Mouse (Mus musculus) right cerebral cortex, postnatal 36 days (tissue): ENCODE data around the gene Xlr3a.
"Not testable (repeated sequence)": the region's sequence is repeated elsewhere in the genome, so short reads cannot be mapped to it uniquely, and the experiment has no call there.

Experiments
- DNase-seq, 2 experiments: peaks; one replicate each; pipeline ENCODE4 v3.0.0; 2022; ENCODE audit warnings: low spot score in 2 of 2, mixed read lengths in 1 of 2

Gene Xlr3a

GRCm38 (mm10) chrX:73096941-73097508, at the start of gene Xlr3a:
TSS of gene Xlr3a (minus strand) at chrX:73097095.
- DNase-seq = not testable (repeated sequence)

GRCm38 (mm10) chrX:73143218-73143618, 46.3 kb upstream of the Xlr3a start:
- DNase-seq = not testable (repeated sequence)

- not testable (repeated sequence) for DNase-seq
Observed at GRCm38 (mm10) chrX:73122859-73123829, 26.2 kb upstream of the Xlr3a start.

- DNase-seq = not testable (repeated sequence)
Observed at GRCm38 (mm10) chrX:73116747-73117146, 19.9 kb upstream of the Xlr3a start, which contains the start of gene Gm14685. TSS of gene Gm14685 (plus strand) at chrX:73117047.

GRCm38 (mm10) chrX:73082267-73083055, 14.4 kb downstream of the Xlr3a start, which contains the start of gene Xlr4a:
TSS of gene Xlr4a (minus strand) at chrX:73082478.
- DNase-seq = not testable (repeated sequence)

- not testable (repeated sequence) for DNase-seq
Observed at GRCm38 (mm10) chrX:73066765-73067312, 30.1 kb downstream of the Xlr3a start.

- no peak for DNase-seq
Observed at GRCm38 (mm10) chrX:73064415-73064793, 32.5 kb downstream of the Xlr3a start, which contains the start of gene Pnma3. TSS of gene Pnma3 (plus strand) at chrX:73064787.

DNA sequence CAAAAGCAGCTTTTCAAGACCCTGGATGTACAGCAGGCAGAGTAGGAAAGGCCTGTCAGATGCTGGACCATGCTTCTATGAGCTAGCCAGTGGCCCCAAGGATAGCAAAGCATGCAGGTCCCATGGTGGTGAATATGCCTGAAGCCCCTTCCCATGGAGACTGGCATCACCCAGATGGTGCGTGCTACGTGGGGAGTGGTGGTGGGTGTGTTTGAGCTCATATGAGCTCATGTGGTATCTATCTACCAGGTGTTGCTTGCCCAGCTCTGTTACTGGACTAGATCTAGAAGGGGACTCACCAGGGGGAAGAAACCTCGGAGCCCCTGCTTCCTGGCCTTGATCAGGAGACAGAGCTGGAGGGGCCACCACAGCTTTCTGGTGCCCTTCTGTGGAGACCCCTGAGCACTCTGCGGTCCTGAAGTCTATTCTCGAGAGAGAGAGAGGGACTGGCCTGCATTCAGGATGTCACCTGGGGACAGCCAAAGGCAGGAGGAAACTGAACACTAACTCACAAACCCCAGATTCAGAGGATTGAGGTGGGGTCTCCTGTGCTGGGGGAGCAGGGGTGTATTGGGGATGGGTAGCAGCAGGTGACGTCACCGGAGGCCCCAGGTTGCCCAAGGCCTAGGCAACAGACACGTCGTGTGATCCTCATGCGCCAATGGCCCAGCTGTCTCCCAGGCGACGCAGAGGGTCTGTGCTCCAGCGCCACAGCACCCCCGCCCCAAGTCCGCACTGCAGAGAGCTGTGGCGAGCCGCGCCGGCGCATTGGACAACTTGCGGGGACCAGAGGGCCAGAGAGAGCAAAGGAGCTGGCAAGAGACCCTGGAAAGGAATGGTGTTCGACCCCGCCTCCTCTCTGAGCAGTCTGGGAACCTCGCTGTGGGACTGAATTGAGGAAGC, 33.1 kb downstream of the Xlr3a start:
- peak in 1 of 2 experiments; percentile 14 for DNase-seq

- no peak for DNase-seq
Observed at GRCm38 (mm10) chrX:73062323-73062722, 34.6 kb downstream of the Xlr3a start.

- DNase-seq = no peak
Observed at GRCm38 (mm10) chrX:73061528-73061927, 35.4 kb downstream of the Xlr3a start.

DNA sequence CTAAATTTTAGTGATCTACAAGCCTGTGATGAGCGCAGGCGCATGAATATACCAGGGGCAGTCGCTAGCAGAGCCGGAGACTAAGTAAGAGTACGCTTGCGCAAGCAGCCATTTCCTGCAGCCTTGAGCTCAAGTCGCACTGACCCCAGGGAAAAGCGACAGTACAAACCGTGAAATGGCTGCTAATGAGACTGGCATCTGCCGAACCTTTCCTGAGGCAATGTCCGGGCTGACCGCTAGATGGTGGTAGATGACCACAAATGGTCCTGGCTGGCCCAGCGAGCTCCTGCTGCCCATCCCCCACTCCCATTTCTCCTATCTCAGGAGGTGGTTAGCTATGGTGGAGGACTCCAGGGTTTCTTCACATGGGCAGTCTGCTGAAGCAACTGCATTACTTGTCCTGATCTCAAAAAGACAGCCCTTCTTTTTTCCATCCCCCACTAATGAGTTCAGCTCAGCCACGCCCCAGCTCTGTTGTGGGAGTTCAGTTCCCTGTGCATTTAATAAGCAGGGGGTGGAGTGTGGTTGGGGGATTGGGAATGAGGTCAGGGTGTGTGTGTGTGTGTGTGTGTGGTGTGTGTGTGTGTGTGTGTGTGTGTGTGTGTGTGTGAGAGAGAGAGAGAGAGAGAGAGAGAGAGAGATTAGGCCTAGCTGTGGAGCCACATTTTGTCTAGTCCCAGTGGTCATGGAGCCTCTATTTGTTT, 42.9 kb downstream of the Xlr3a start:
- DNase-seq = peak; percentile 87 to 89

- DNase-seq = no peak
Observed at GRCm38 (mm10) chrX:73039666-73040065, 57.2 kb downstream of the Xlr3a start.

GRCm38 (mm10) chrX:73038831-73039230, 58.1 kb downstream of the Xlr3a start:
- no peak for DNase-seq

DNA sequence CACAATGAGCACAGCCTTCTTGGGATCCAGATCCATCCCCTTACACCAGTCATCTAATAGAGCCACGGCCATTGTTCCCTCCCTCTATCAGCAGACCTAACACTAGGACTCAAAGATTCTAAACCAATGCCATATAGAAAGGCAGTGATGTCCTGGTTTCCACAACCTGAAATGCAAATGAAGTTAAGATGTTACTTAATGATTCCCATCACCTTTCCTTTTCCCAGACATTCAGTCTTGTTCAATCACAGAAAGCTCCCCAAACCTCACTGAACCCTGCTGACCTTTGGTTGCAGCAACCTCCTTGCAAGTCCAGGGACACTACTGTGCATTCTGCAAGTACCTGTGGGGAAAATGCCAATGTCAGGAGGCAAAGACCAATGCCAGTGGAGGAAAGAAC, 59.9 kb downstream of the Xlr3a start, which contains the start of gene Pnma5:
Gene Pnma5 (minus strand): TSS at position 101 of the 400 bp plus-strand sequence.
- no peak for DNase-seq
